Mouse (Mus musculus): ENCODE measurements around the gene Pcyox1. TPM values are rescaled to one million over a fixed set of nuclear protein-coding genes. Genes with fewer than 3 reads are reported as not detected.
A peak's percentile ranks its signal among the peaks of the same experiment; 100 is the strongest.
"Not testable (repeated sequence)": the region's sequence is repeated elsewhere in the genome, so short reads cannot be mapped to it uniquely, and the experiment has no call there.

Gene Pcyox1
- total RNA-seq, 2 experiments from 2014 or later, result 96.7 to 126 TPM

DNA sequence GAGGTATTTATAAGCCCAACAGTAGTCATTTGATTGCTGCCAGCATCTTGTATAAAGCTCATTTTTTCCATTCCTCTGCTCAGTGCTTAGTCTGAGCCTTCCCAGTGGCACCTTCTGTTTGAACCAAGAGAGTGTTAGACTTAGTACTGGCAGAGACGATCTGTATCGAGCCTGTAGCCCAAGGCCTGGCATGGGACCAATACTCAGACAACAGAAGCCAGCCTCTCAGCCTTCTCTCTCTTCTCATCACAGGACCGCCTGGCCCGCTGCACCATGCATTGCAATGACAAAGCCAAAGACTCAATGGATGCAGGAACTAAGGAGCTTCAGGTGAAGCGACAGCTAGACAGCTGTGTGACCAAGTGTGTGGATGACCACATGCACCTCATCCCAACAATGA is 28.5 kb downstream of the Pcyox1 start:
- no peak for DNase-seq (ENCODE audit: extremely low spot score in 1 of 2, low spot score in 1 of 2)

DNA sequence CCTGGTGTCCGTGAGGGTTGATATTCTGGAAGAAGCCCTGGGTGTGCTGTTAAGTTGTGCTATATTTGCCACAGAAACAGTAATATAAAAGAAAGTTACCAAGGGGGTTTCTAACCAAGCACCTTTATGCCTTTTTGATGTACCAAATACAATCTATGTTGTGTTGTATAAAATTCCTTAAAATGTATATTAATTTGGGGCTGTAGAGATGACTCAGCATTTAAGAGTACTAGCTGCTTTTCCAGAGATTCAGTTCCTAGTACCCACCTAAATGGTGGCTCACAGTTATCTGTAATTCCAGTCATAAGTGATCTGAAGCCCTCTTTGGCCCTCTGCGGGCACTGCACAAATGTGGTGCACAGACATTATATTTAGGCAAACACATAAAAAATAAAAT is 30.1 kb downstream of the Pcyox1 start:
- DNase-seq (ENCODE audit: extremely low spot score in 1 of 2, low spot score in 1 of 2), result no peak

DNA sequence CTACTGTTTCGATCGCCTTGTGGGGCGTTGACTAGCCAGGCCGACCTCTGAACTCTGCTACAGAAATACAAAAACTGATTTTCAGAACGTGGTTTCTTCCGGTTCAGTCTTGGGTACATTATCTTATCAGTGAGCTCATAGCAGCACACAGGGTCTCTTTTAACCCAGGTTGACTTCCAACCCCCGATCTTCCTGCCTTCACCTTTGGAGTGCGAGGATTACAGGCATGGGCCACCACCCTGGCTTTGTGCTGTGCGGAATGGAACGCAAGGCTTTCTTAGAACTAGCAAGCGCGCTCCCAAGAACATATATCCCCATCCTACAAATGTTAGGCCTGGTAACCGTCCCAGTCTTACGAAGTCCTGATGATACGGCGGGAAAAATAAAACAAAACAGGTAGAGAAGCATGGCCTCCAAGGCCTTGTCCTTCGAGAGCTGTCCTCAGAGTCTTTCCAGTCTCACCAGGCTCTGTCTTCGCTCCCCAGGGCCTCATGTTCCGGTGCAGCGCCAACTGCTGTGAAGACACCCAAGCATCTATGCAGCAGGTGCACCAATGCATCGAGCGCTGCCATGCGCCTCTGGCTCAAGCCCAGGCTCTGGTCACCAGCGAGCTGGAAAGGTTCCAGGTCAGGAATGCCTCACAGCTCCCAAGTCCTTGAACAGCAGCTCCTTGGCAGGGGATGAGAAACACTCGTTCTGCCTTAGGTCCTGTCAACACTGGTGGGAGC is 30.7 kb downstream of the Pcyox1 start:
- DNase-seq (ENCODE audit: extremely low spot score in 1 of 2, low spot score in 1 of 2), result peak in 1 of 2 experiments; percentile 30

DNA sequence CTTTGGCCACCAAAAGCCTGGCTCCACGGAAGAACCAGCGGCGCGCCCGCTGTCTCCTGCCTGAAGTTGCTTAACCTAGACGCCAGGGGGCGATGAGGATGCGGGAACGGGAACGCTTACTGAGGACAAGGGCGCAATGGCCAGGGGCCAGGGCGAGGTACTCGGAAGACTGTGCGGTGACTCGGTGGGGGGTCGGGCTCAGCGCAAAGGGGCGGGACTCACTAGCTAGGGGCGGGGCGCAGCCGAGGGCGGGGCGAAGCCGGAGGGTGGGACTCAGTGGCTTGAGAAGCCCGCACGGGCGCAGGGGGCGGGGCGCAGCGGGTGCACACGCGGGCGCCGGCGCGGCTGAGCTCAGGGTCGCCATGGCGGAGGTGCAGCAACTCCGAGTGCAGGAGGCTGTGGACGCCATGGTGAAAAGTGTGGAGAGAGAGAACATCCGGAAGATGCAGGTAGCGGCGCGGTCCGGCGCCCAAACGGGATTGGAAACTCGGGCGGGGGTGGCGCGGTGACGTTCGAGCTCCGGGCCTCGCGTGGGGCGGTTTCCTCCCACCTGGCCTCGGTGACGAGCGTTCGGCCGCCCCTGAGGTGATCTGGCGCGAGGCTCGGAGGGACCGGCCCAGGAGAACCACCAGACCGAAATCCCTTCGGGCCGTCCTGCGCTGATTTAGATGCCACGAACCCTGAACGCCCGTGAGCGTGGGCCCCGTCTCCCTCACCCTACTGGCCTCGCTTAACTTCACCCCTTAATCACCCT is 31.4 kb downstream of the Pcyox1 start, which contains the start of gene Fam136a:
Fam136a (plus strand) TSS at position 276 of the 754 bp plus-strand sequence.
- DNase-seq (ENCODE audit: extremely low spot score in 1 of 2, low spot score in 1 of 2), result peak; percentile 83 to 94

DNA sequence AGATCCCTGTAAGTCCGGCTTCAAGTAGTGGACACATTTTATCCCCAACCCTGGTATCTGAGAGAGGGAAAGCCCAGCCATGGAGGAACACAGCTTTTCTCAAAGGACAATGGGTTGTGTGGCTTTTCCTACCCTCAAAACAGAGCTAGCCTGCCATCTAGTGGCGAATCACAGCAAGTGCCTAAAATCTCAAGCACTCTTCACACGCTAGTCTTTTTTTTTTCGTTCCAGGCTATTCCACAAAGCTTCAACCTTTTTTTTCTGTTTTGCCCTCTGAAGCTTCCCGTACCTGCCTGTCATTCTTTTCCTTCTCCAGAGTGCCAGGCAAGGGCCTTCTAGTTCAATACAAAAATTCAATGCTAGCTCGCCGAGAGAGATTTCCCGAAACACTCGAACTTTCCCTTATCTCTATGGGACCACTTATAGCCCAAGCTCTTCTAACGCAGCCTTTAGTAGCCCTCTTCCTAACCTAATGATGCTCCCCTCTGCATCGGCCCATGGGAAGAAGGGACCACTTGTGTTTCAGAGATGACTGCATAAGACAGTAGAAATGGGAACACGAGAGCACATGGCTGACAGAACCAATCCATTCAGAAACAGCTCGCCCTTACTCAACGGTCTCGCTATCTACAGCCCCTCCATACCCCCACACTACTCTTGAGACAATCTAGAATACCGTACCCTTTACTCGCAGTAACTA is 32.4 kb downstream of the Pcyox1 start:
- DNase-seq (ENCODE audit: extremely low spot score in 1 of 2, low spot score in 1 of 2), result peak; percentile 49 to 73

DNA sequence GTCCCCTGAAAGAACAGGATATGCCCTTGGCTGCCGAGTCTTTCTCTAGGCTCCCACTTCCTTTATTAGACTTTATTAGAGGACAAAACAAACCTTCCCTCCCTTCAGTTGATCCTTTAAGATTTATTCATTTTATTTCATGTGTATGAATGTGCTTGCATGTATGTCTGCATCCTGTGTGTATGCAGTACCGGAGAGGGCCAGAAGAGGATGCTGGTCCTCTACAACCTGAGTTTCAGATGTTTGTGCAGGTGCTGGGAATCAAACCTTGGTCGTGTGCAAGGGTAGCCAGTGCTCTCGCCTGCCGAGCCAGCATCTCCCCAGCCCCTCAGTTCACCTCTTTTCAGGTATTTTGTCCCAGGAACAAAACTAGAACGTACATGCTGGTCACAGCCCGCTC is 35.6 kb downstream of the Pcyox1 start:
- DNase-seq (ENCODE audit: extremely low spot score in 1 of 2, low spot score in 1 of 2), result no peak

DNA sequence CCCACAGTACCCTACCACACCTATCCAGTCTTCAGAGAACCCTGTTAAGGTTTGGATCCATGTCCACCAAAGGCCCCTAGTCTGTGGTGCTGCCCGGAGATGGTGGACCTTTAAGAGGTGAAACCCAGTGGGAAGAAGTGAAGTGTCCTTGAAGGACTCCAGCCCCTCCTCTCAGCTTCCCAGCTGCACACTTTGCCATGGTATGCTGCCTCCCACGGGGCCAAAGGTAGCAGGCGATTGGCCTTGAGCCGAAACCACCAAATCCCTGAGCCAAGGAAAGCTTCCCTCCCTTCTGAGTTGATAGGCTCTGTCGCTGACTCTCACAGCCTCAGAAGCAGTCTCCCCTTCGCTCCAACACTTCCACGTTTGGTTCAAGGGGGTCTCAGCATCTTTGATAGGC is 36.3 kb downstream of the Pcyox1 start:
- DNase-seq (ENCODE audit: extremely low spot score in 1 of 2, low spot score in 1 of 2), result no peak

DNA sequence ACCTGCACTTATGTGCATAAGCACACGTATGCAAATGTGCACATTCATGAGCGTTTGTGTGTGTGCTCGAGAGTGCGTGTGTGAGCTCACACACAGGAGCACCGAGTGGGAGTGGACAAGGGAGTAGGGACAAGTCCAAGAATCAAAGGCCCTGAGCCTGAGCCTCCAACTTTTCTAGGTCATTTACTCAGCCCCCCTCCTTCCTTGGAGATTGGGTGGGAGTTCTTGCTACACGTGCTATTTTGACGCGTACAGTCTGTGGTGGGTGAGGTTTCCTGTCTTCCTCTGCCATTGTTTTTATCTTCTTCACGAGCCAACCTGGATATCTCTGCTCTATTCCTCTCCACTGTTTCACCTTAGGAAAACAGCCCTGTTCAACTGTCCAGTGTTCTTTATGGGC is 40.0 kb downstream of the Pcyox1 start:
- no peak for DNase-seq (ENCODE audit: extremely low spot score in 1 of 2, low spot score in 1 of 2)

DNA sequence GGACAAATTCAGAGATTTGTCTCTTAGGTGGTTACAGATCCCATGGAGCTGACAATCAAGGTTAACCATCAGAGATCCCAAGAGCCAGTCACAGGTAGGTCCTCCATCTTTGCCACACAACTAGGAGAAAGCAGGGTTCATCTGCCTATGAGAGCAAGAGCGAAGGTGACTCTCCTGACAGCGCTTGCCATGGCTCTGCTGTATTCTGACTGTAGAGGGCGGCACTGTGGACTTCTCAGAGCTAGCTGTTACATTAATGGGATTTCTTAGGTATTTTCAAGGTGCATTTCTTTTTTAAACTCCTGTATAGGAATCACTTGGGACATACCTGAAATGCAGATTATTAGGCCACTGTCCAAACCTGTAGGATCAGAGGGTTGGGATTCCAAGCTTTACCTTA is 42.0 kb downstream of the Pcyox1 start:
- no peak for DNase-seq (ENCODE audit: extremely low spot score in 1 of 2, low spot score in 1 of 2)

DNA sequence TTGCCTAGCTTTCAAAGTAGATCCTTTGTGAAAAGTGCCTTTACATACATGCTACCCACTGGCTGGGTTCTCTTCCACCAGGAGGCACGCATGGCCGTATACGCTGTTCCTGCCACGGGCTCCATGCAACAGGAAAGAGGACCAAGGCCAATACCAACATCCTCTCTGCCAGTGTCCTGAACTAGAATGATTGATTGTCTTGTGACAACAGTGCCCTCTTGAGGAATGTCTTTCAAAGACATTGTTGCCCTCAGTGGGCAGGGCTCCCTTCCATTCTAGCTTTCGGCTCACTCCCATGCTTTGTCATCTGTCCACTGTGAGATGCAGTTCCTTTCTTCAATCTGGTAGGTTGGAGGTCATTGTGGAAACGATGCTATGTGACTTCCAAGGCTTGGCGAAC is 47.7 kb downstream of the Pcyox1 start:
- DNase-seq (ENCODE audit: extremely low spot score in 1 of 2, low spot score in 1 of 2), result no peak

DNA sequence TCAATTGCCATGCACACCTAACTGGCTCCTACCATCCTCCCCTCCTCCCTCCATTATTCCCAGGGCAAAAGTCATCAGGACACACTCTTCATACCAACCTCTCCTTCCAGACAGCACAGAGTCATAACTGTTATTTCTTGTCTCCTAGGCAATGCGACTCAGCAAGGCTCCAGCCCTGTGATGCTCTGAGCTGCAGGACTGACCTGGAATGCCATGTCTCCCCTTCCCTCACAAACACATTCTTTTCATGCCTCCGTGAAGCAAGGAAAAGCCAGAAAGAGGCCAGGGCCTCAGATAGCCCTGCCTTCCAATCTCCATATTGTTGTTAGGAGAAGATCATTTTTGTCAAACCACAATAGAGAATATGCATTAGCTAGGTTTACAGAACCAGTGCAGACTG is 50.9 kb downstream of the Pcyox1 start:
- no peak for DNase-seq (ENCODE audit: extremely low spot score in 1 of 2, low spot score in 1 of 2)

DNA sequence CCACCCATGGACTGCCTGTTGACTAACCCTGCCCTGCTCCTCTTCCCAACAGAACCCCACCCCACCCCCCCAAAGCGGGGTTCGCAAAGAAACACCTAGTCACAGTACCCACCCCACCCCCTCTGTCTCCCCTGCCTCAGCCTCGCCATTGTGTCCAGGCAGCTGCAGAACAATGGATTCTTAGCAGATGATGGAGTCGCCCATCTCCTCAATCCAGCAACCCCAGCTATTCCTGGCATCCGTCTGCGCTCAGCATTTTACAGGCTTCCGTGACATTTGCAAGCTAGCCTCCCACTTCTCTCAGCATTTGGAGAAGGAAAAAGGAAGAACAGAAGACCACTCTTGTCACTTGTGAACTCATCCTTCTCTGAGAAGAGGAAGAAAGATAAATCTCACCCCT is 53.3 kb downstream of the Pcyox1 start:
- no peak for DNase-seq (ENCODE audit: extremely low spot score in 1 of 2, low spot score in 1 of 2)

DNA sequence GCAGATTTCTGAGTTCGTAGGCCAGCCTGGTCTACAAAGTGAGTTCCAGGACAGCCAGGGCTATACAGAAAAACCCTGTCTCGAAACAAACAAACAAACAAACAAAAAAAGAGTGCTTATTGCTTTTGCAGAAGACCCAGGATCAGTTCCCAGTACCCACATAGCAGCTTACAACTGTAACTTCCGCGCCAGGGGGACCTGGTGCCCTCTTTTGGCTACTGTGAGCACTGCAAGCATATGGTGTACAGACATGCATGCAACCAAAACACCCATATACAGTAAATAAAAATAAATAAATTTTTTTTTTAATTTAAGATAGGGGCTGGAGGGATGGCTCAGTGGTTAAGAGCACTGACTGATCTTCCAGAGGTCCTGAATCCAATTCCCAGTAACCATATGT is 60.6 kb downstream of the Pcyox1 start:
- not testable (repeated sequence) for DNase-seq (ENCODE audit: extremely low spot score in 1 of 2, low spot score in 1 of 2)

Other genes with a start within 250 kb of the Pcyox1 start
- 10 to 100 TPM; 34.1 to 36.6 TPM for gene Tgfa, start 201.9 kb downstream of the Pcyox1 start, total RNA-seq (2021)
- gene Fam136a, start 31.5 kb downstream of the Pcyox1 start, total RNA-seq (2021), result 10 to 100 TPM; 32.8 TPM
- 10 to 100 TPM; 77.8 to 78.4 TPM for gene Snrpg, start 25.9 kb downstream of the Pcyox1 start, total RNA-seq (2021)
- 100 to 1,000 TPM; 114 to 168 TPM for gene Tia1, start 7.1 kb upstream of the Pcyox1 start, total RNA-seq (2021)
- gene Gm44790, start 29.5 kb upstream of the Pcyox1 start, total RNA-seq (2021), result 1 to 10 TPM in 1 of 2 experiments, under 1 TPM in 1; 0.92 to 3.0 TPM
- gene C87436, start 41.2 kb upstream of the Pcyox1 start, total RNA-seq (2021), result 10 to 100 TPM; 16.1 to 17.4 TPM
- gene Pcbp1, start 129.2 kb upstream of the Pcyox1 start, total RNA-seq (2021), result 100 to 1,000 TPM; 187 to 192 TPM
- gene Asprv1, start 231.0 kb upstream of the Pcyox1 start, total RNA-seq (2021), result 1 to 10 TPM; 1.4 to 1.5 TPM